Mouse (Mus musculus) heart, postnatal 0 days (tissue): ENCODE results near the gene Rcan1. TPM values are rescaled to one million over a fixed set of nuclear protein-coding genes. Genes with fewer than 3 reads are reported as not detected.
"Not testable (repeated sequence)": the region's sequence is repeated elsewhere in the genome, so short reads cannot be mapped to it uniquely, and the experiment has no call there.

Source experiments
- ATAC-seq: fragments of 200-750 bp; cut with Nextera tagmentation; 2 replicates; pipeline ENCODE4 v1.8.0; 2017; ENCODE audit warnings: low read depth, moderate number of reproducible peaks, moderate library complexity; ENCODE audit not compliant: insufficient read depth
- DNase-seq: peaks from one replicate; pipeline ENCODE4 v3.0.0-alpha.2; 2016; ENCODE audit warnings: low spot score
- H3K27ac ChIP-seq: fragments of 300-500 bp; sonication (generic); 2 replicates; pipeline ENCODE4 v1.5.1; 2014; ENCODE audit warnings: low read depth, mild to moderate bottlenecking
- H3K27me3 ChIP-seq: fragments of 300-500 bp; sonication (generic); 2 replicates; pipeline ENCODE4 v1.6.1; 2014; ENCODE audit warnings: low read length, mixed read lengths; ENCODE audit not compliant: control insufficient read depth, insufficient read depth
- H3K36me3 ChIP-seq: fragments of 300-500 bp; sonication (generic); replicated peaks from 2 replicates; pipeline ENCODE4 v1.6.1; 2014; ENCODE audit warnings: low read length, mixed read lengths; ENCODE audit not compliant: control insufficient read depth, insufficient read depth
- H3K4me1 ChIP-seq: fragments of 300-500 bp; sonication (generic); 2 replicates; pipeline ENCODE4 v1.6.1; 2014; ENCODE audit warnings: antibody characterized with exemption; ENCODE audit not compliant: control insufficient read depth, insufficient read depth
- H3K4me2 ChIP-seq: fragments of 300-500 bp; sonication (generic); 2 replicates; pipeline ENCODE4 v1.6.1; 2014; ENCODE audit warnings: low read depth, mild to moderate bottlenecking, low read length, moderate library complexity
- H3K4me3 ChIP-seq: fragments of 300-500 bp; sonication (generic); 2 replicates; pipeline ENCODE4 v1.5.1; 2014; ENCODE audit warnings: low read depth, low read length
- H3K9ac ChIP-seq: fragments of 300-500 bp; sonication (generic); replicated peaks from 2 replicates; pipeline ENCODE4 v1.6.1; 2014; ENCODE audit warnings: low read depth, low read length, mixed read lengths
- H3K9me3 ChIP-seq: fragments of 300-500 bp; sonication (generic); replicated peaks from 2 replicates; pipeline ENCODE4 v1.6.1; 2016; ENCODE audit warnings: low read length; ENCODE audit not compliant: control insufficient read depth
- CTCF ChIP-seq: IDR thresholded peaks from 2 replicates; pipeline ENCODE4 v1.5.1; 2016; ENCODE audit warnings: antibody characterized with exemption, control low read depth, low read depth
- EP300 ChIP-seq: IDR thresholded peaks from 2 replicates; pipeline ENCODE4 v1.6.1; 2016; ENCODE audit warnings: antibody characterized with exemption, low read depth
- WGBS: fragments of 180-500 bp; shearing (Covaris S2); extraction: QIAGEN DNeasy Blood & Tissue Kit; methylation state at CpG from one replicate; pipeline ENCODE4 v1.1.7; 2014; 5-methylcytosine and 5-hydroxymethylcytosine counted together
- polyA plus RNA-seq: library from polyadenylated mRNA; unstranded; fragments of >200 nt; fragmentation: Nextera tagmentation; extraction: Ambion mirVana; gene quantifications from 2 replicates; pipeline ENCODE4 v1.2.1, GENCODE M21; 2015
- total RNA-seq: library from RNA; depleted of rRNA; stranded (reverse); fragments of >200 nt; gene quantifications from 2 replicates; pipeline ENCODE4 v1.2.3, GENCODE M21; 2014; ENCODE audit warnings: low replicate concordance

Gene Rcan1
- total and polyA plus RNA-seq, 2 experiments from 2014 or later, result 64.6 to 83.7 TPM

GRCm38 (mm10) chr16:92420641-92421040 lies 50.0 kb downstream of the Rcan1 start:
- Histone ChIP-seq H3K4me1 (peaks cover 32% of the 10 kb centered on the region), H3K27ac (no peak overlapping the region), H3K4me3 (no peak overlapping the region), H3K4me2 (no peak overlapping the region), H3K36me3 (0 out of 2 replicates have a peak, but pooled peaks cover 6% of the 10 kb centered on the region), H3K27me3 (no peaks in the 10 kb centered on the region), H3K9me3 (no peaks in the 10 kb centered on the region), H3K9ac (no peak overlapping the region)
- 79% methylated on average over 5 of the region's 5 CpGs for WGBS
- ATAC-seq (no peak), DNase-seq (no peak)
- TF ChIP-seq CTCF (no peak), EP300 (no peak)

- Histone ChIP-seq H3K27me3 (no peaks in the 10 kb centered on the region), H3K4me2 (no peak overlapping the region), H3K27ac (no peak overlapping the region), H3K4me3 (no peak overlapping the region), H3K9ac (no peak overlapping the region), H3K36me3 (0 out of 2 replicates have a peak, but pooled peaks cover 6% of the 10 kb centered on the region), H3K4me1 (peaks cover 35% of the 10 kb centered on the region), H3K9me3 (no peaks in the 10 kb centered on the region)
- ATAC-seq (no peak), DNase-seq (no peak)
- TF ChIP-seq EP300, result no peak
- no peak for TF ChIP-seq CTCF
- 95% methylated on average over 12 of the region's 12 CpGs for WGBS
These were observed 51.6 kb downstream of the Rcan1 start for GRCm38 (mm10) chr16:92419099-92419498.

- DNase-seq, result no peak
- no peak overlapping the region for H3K4me2 ChIP-seq
- 90% methylated on average over 2 of the region's 2 CpGs for WGBS
- H3K36me3 ChIP-seq, result 0 out of 2 replicates have a peak, but pooled peaks cover 6% of the 10 kb centered on the region
- TF ChIP-seq EP300 (no peak), CTCF (no peak)
- H3K27me3 ChIP-seq, result no peaks in the 10 kb centered on the region
- no peak overlapping the region for H3K9ac ChIP-seq
- H3K9me3 ChIP-seq, result no peaks in the 10 kb centered on the region
- no peak overlapping the region for H3K4me3 ChIP-seq
- H3K4me1 ChIP-seq, result peaks cover 34% of the 10 kb centered on the region
- H3K27ac ChIP-seq, result no peak overlapping the region
- no peak for ATAC-seq
These were observed 53.4 kb downstream of the Rcan1 start for GRCm38 (mm10) chr16:92417267-92417666.

- H3K36me3 ChIP-seq, result 0 out of 2 replicates have a peak, but pooled peaks cover 6% of the 10 kb centered on the region
- no peaks in the 10 kb centered on the region for H3K27me3 ChIP-seq
- peaks cover 31% of the 10 kb centered on the region for H3K4me1 ChIP-seq
- DNase-seq (no peak), ATAC-seq (peak; percentile 53; the same call in 1 of the 2 replicates)
- no peak for TF ChIP-seq EP300
- TF ChIP-seq CTCF, result no peak
- H3K9ac ChIP-seq, result peak overlapping the region; percentile 31; the same call in 1 of the 2 replicates
- H3K4me3 ChIP-seq, result no peak overlapping the region
- no peaks in the 10 kb centered on the region for H3K9me3 ChIP-seq
- 20% methylated on average over 7 of the region's 7 CpGs for WGBS
- no peak overlapping the region for H3K4me2 ChIP-seq
- H3K27ac ChIP-seq, result peak overlapping the region; percentile 86
These were observed 55.0 kb downstream of the Rcan1 start for GRCm38 (mm10) chr16:92415702-92416118.

GRCm38 (mm10) chr16:92415038-92415437 lies 55.6 kb downstream of the Rcan1 start:
- H3K36me3 ChIP-seq, H3K9ac ChIP-seq, H3K27me3 ChIP-seq, H3K9me3 ChIP-seq, H3K4me3 ChIP-seq, DNase-seq, ATAC-seq, H3K4me2 ChIP-seq: not testable (repeated sequence)
- Histone ChIP-seq H3K4me1 (peaks cover 31% of the 10 kb centered on the region), H3K27ac (peak overlapping the region; percentile 39)
- 35% methylated on average over 6 of the region's 6 CpGs for WGBS

GRCm38 (mm10) chr16:92412888-92413287 lies 57.8 kb downstream of the Rcan1 start:
- Histone ChIP-seq H3K9me3 (no peaks in the 10 kb centered on the region), H3K9ac (no peak overlapping the region; the same call in 1 of the 2 replicates), H3K4me1 (peaks cover 31% of the 10 kb centered on the region)

More at GRCm38 (mm10) chr16:92412888-92413287, 57.8 kb downstream of the Rcan1 start:
- Histone ChIP-seq H3K36me3 (0 out of 2 replicates have a peak, but pooled peaks cover 6% of the 10 kb centered on the region), H3K27me3 (no peaks in the 10 kb centered on the region), H3K4me3 (no peak overlapping the region), H3K4me2 (no peak overlapping the region), H3K27ac (peak overlapping the region; percentile 62)
- TF ChIP-seq CTCF, result no peak
- no peak for TF ChIP-seq EP300
- no peak for DNase-seq
- 39% methylated on average over 7 of the region's 7 CpGs for WGBS
- ATAC-seq, result no peak
